Mouse (Mus musculus): ENCODE measurements at regions not wholly inside any gene's neighbourhood (a gene's known extent, or its start where the extent isn't known, plus 50 kb on each side); places are given as distances from the start of the nearest gene placed in this dataset.
A peak's percentile ranks its signal among the peaks of the same experiment; 100 is the strongest.

DNA sequence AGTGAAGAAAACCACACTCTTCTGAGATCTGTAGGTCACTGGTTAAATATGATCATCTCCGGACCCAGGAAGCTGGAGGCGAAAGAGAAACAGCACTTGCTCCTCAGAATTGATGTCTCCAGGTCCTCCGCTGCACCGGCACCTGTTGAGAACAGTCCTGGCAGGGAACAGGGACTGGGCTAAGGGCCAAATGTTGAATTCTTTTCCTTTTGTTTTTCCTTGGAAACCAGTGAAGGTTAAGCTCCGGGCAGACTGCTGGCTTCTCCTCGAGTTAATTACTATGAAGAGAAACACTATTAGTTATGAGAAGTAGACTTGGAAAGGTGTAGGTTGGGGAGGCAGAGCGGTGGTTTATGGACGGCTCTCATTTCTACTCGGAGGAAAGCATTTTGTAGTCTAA lies 242.7 kb downstream of the Rngtt start:
- ATAC-seq (replicated peaks; ENCODE audit: low FRiP score, poor library complexity, severe bottlenecking): no peak

DNA sequence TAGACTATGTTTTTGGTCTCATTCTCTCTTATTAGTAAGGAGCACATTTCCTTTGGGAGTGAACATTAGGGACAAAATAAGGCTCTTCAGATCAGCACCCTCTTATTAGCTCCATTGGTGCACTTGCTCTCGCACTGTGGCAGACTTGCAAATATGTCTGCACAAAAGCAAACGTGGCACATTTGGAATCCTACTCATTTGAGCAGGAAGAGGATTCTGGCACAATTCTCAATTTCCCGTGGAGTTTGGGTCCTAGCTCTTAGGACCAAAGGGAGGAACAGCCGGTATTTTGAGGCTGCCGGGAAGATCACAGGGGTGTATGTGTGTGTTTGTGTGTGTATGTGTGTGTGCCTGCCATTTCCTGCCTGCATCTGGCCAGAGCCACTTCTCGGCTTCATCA lies 244.5 kb downstream of the Rngtt start:
- ATAC-seq (replicated peaks; ENCODE audit: low FRiP score, poor library complexity, severe bottlenecking): no peak

DNA sequence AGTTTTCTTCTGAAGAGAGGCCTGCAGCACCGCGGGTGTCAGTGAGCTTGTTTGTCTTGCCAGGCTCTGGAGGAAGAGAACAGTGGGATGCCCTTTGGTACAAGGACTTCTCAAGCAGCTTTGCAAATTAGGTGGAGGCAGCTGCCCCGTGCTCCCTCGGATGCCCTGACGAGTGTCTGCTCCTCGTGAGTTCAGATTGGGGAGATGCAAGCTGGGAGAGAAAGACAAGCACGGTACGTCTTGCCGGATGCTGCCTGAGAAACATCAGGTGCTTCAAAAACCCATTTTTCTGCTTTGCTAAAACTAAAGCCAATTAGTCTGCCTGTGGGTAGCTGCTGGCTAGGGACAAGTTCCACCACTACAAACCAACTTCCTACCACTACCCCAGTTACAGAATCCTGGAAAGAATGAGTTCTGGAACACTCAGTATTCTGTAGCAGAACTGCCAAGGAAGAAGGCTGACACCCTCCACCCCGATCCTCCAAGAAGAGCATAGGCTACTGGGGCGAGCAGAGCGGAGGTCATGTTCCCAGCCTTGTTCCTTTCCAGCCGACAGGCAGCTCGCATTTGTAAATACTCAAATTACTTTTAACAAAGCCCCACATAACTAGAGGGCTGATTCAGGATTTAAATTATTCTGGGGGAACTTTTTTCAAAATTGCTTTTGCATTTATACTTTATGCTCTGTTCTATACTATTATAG lies 245.3 kb downstream of the Rngtt start:
- ATAC-seq (replicated peaks; ENCODE audit: low FRiP score, poor library complexity, severe bottlenecking): no peak

DNA sequence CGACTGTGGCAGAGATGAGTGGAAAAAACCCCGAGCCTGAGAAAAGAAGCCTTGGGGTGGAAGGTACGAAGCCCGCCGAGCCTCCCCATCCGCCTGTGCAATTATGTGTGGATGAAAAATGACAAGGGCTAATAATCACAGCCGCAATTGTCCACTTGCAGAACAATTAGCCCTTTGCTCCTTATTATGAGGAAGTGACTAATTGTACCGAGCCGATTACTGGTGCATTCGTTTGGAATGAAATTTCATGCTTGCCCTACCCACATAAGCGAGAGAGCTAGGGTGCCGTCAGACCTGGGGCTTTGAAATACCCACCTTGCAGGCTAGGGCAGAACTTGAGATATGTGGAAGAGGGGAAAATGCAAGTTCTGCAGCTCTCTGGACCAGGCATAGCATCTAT lies 245.9 kb downstream of the Rngtt start:
- ATAC-seq (replicated peaks; ENCODE audit: low FRiP score, poor library complexity, severe bottlenecking): no peak

DNA sequence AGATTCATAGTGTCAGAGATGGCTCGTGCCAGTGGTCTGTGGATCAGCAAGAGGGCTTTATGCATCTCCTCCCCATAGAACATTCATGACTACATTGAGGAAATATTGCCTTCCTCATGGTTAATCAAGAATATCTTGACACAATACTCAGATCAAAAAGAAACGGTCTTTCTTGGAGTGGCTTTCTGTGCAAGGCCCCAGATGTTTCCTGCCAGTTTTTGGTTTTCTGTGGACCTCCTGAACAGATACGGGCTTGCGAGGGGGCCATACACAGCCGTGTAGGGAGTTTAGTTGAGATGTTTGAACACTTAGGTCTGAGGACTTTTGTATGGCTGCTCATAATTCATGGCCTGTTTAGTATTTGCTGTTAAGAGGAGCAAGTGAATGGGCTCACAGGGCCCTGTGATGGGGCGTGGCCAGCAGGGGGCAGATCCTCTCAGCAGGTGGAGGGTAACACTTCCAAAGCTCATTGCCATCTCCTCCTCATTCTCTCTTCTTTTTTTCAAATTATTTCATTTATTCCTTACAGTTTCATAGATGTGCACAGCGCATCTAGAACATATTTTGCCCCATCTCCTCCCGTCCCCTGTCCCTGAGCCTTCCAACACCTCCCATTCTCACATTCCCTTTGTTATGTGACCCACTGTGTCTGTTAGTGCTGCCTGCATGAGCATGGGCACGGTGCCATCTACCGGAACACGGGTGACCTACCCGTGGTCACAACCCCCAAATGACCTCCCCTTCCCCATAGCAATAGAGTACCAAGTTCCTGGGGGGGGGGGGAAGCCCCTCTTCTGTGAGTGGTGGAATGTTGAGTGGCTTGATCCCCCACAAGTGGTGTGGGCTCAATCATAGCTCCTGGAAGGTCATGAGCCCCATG lies 246.8 kb downstream of the Rngtt start:
- no peak for ATAC-seq (replicated peaks; ENCODE audit: low FRiP score, poor library complexity, severe bottlenecking)

DNA sequence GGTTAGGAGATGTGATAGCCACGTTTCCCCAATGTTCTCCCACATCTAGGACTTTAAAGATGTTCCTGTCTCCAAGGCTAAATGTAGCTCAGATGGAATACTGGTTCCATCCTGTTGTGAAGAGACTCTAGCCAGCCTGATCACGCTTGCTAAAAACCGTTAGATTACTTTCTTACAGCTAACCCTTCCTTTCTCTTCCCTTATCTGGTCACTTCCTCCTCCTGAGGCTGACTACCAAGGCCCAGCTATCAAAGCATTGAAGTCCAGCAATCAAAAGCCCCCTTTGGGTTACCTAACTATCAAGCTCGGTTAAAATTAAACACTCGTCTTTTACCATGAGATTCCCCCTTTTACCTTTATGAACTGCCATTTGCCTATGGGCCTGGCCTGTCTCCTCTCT lies 260.2 kb downstream of the Rngtt start:
- ATAC-seq (replicated peaks; ENCODE audit: low FRiP score, poor library complexity, severe bottlenecking): no peak

DNA sequence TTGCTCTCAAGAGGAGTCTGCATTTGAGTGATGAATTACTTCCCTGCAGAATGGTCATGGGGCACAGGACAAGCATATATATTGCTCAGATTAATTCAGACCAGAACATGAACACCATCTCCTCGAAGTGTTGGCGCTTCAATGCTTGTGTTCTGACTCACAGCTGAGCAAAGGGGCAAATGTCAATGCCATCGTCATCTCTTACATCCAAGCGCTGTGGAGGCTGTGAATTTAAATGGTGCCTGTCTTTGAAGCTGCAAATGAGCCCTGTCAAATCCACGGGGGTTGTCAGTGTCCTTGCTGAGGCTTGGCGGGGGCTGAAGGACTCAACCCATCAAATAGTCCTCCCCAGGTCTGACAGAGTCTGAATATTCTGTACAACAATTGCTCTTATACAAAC lies 261.2 kb downstream of the Rngtt start:
- no peak for ATAC-seq (replicated peaks; ENCODE audit: low FRiP score, poor library complexity, severe bottlenecking)

DNA sequence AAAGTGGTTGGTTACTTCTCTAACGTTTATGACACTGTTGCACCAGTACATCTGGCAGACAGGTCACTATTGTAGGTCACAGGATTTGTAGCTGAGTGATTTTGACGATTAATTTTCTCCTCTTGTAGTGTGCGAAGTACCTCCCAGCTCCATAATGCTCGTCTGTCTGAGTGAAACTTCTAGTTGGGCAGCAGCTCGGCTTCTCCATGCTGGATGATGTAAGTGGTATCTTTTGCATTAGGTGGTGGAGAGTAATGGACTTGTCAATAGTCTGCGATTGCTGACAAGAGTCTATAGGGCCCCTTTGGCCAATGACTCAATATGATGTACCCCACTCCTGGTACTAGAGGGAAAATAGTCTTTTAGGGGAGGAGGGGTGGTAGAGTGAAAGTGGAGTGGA lies 267.5 kb downstream of the Rngtt start:
- no peak for ATAC-seq (replicated peaks; ENCODE audit: low FRiP score, poor library complexity, severe bottlenecking)

DNA sequence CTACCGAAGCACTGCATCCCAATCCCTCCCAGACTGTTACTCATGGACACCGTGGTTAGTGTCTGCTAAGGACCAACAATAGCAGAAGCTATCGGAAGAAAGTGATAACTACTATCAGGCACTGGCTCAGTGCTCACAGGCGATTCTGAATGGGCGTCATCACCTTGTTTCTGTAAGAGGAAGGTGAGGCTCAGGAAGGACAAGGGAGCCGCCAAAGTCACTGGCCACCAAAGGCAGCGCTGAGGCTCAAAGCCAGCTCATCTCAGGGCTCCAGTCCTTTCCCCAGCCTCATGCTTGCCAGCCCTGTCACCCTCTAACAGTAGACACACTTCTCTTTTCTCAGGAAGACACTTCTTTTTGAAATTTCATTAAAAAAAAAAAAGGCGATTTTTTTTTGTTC lies 270.4 kb downstream of the Rngtt start:
- no peak for ATAC-seq (replicated peaks; ENCODE audit: low FRiP score, poor library complexity, severe bottlenecking)

DNA sequence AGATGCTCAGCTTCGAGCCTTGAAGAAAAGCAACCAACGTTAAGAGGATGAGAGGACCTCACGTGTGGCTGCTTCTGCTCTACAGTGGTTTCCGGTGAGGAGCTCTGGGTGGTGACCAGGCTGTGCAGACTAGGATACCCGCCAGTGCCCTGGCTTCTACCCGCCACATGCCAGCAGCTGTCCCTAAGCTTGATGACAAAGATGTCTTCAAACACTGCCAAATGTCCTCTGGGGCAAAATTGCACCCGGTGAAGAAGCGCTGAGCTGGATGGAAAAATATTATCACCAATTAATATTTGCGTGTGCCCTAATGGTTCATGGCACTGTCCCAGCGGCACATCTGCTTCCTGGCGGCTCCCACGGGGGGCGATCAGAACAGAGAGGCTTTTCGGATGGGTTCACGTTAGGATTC lies 271.1 kb downstream of the Rngtt start:
- ATAC-seq (replicated peaks; ENCODE audit: low FRiP score, poor library complexity, severe bottlenecking): no peak

DNA sequence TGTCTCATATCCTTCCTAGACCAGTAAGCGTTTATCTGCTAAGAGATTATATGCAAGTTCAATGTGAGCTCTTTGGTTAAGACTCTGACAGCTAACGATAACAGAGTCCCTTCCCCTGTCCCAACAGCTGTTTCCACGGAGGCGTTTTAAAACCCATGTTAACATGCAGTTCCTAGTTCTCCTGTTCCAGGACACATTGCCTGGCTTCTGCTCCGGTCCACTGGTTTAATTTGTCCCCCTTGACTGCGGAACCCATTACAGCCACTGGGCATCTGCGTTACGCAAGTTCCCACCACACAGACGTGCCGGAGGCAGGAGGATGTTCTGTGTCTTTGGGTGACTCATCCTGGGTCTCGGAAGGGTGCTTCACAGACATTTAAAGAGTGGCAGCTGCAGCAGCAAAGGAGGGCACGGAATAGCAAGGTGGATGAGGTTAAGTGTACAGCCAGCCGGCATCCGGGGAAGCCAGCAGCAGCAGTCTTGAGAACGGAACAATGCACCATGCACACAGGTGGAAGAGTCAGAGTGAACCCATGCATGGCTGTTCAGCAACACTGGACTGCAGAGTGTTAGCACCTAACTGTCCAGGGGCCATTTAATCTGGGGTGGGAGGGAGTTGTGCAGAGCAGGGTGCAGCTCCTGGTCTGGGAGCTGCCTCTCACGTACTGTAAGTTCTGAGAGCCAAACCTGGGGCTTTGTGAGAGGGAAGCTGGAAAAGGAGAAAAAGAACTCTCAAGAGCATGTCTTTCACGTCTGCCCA lies 271.8 kb downstream of the Rngtt start:
- ATAC-seq (replicated peaks; ENCODE audit: low FRiP score, poor library complexity, severe bottlenecking): no peak

DNA sequence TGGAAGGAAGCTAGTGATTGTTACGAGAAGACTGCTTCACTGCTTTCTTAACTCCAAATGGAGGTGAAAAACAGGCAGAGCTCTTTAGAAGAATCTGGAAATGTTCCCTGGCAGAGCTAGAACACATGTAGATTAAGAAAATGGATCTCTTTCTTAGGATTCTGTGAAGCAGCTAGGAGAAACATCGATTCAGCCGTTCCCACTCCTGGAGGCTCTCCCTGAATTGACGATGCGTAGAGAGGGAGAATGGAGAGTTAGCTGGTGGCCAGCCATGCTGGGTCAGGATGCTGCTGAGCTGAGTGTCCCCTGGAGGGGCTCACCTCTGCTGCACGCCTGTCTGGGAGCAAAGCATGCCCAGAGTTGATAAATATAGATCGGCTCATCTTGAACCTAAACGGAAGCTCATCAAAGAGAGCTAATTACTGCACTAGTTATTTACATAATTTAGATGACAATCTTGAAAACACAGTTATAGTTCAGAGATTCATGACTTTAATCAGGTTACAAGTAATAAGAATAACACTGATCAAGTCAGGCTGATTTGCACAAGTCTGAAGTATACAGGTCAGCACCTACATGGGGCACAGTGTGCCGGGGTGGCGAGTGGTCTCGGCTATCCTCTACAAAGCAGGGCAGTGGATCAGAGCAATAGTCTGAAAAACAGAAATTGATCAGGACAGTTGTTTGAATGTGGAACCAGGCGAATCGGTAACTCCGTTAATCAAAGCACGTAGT lies 273.0 kb downstream of the Rngtt start:
- ATAC-seq (replicated peaks; ENCODE audit: low FRiP score, poor library complexity, severe bottlenecking): no peak

DNA sequence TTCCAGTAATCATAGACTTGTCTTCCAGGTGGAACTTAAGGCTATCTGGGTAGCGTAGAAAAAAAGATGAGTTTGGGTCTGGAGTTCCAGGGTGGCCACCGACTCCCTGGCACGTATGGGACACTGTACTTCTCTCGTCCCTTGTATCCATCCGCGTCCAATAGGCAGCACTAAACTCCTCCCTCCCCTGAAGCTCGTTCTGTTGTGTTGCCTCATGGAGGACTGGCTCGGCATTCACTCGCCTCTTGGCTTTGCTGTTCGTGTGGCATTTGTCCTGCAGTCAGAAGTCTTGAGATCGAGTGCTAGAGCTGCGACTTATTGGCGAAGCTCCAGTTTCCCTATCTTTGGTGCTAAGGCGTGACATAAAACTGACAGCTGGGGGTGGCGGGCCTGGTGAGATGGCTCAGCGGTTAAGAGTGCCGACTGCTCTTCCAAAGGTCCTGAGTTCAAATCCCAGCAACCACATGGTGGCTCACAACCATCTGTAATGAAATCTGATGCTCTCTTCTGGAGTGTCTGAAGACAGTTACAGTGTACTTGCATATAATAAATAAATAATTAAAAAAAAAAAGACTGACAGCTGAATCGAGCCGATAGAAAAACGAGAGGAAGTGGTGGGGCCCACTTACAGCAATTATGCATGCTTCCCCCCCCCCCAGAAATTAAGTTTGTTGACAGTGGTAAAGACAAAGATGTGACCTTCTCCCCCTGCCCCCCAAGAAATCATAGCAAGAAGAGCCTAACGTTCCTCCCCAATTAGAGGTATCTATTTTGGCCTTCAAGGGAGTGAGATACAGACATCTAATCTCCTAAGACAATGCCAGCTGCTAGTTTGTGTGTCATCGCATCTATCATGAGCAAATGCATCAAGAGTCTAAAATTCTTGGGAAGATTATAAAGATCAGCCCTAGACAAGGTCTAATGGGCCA lies 274.1 kb downstream of the Rngtt start:
- no peak for ATAC-seq (replicated peaks; ENCODE audit: low FRiP score, poor library complexity, severe bottlenecking)

DNA sequence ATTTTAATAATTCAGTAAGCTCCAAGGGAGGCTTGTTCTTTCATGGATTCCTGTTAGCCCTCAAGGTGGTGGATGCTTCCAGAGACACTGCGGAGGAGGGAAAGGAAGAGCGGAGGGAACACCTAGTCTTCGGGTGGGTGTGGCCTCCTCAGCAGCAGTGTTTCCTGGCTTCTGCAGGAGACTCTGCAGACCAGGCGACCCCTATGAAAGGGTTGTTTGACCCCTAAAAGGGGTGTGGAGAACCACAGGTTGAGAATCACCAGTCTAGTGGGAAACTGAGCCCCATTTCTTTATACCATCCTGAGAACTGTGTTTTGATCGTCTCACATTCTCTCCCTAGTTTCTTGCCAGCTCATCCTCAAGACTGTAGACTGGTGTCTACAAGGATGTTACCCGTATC lies 275.7 kb downstream of the Rngtt start:
- ATAC-seq (replicated peaks; ENCODE audit: low FRiP score, poor library complexity, severe bottlenecking): 0 out of 2 replicates have a peak, but pooled peaks have one; percentile 11

DNA sequence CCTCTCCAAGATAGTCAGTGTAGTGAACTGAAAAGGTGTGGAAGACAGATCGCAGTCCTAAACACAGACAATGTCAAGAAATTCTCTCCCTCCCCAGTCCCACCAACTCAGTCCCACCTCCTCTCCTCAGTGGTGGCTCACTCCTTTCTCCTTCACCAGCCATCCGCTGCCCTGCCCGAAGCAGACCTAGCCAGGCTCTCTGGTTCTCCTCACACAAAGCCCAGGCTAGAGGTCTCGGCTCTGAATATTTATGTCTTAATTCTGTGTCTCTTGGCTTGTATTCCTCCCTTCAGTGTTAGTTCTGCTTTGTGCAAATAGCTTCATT lies 276.1 kb downstream of the Rngtt start:
- no peak for ATAC-seq (replicated peaks; ENCODE audit: low FRiP score, poor library complexity, severe bottlenecking)

DNA sequence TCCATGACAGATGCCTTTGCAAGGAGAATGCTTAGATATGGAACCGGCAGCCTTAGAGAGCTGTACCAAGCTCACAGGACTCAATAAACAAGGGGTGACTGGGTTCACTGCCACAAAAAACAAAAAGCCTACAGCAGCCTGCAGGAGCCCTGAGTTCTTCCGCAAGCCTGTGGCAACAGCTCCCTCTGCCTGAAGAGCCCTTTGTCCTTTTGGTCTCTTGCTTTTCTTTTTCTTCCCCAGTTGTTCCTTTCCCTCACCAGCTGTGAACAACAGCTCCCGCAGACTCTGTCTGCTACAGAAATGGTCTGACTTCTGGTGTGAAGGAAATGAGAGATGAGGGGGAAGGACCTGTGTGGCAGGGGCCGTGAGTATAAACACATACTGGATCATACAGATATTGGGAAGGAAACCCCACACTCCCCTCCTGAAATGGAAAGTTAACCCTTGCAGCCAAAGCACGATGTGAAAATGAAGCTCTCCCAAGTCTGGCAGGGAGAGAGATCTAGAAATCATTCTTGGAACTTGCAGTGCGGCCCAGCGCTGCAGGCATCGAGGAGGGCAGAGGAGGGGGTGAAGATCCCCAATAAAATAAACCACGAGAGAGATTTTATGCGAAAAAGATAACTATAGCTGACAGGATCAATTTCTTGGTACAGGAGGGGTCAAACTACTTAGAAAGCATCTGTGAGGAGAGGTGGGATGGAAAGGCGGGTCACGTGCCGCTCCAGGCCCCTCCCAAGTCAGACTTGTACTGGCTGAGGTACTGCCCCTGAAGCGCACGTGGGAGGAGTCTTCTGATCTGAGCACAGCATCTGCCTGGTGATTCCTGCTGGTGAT lies 276.7 kb downstream of the Rngtt start:
- ATAC-seq (replicated peaks; ENCODE audit: low FRiP score, poor library complexity, severe bottlenecking): no peak

DNA sequence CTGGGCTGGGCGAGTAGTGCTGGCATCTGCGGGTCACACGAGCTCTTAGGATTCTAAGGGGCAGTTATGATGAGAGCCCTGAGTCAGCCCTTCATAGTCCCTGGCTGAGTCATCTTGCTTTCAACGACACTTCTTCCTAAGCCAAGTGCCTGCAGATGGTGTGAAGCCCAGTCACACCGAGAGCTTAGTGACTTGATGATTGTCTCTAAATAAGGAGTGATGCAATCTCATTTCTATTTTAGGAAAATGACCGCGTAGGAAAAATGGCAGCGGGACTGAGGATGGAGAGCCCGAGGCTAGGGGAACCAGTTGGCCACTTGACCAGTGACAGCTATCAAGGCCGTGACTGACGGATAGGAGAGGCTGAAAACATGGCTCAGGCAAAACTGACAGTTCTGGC lies 277.6 kb downstream of the Rngtt start:
- ATAC-seq (replicated peaks; ENCODE audit: low FRiP score, poor library complexity, severe bottlenecking): no peak

DNA sequence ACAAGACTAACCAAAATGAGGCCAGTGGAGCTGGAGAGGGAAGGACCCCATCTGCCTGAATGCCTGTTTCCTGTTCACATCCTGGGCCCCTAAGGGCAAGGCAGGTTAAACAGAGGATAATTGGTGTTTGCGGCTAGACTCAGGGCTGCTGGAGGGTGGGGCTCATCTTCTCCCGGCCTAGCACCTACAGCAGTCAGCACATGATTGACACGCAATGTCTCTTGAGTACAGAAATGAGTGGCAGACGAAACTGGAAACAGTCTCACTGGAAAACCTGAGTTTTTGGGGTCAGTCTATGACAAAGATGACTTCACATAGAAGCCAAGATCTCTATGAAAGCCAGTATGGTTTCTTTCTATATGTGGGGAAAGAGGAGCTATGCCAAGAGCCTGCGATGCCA lies 278.0 kb downstream of the Rngtt start:
- no peak for ATAC-seq (replicated peaks; ENCODE audit: low FRiP score, poor library complexity, severe bottlenecking)

Data from erythroid progenitor cell, adult 5-6 weeks (primary cell).